Mouse (Mus musculus): ENCODE measurements around the gene Rps15. TPM values are rescaled to one million over a fixed set of nuclear protein-coding genes. Genes with fewer than 3 reads are reported as not detected.

Gene Rps15
- polyA plus RNA-seq, 1 experiment from 2014 or later, result 908 TPM

GRCm38 (mm10) chr10:80253551-80253950 lies 38.7 kb upstream of the Rps15 start:
- no peak overlapping the region for H3K4me3 ChIP-seq
- H3K9ac ChIP-seq, result no peak overlapping the region
- no peak overlapping the region for H3K27ac ChIP-seq
- peaks cover 10% of the 10 kb centered on the region for H3K4me1 ChIP-seq
- WGBS, result 79% methylated on average over 6 of the region's 6 CpGs
- no peaks in the 10 kb centered on the region for H3K9me3 ChIP-seq
- ATAC-seq (ENCODE audit: low FRiP score, low read depth), result no peak
- no peaks in the 10 kb centered on the region for H3K27me3 ChIP-seq
- peaks cover 64% of the 10 kb centered on the region for H3K36me3 ChIP-seq
- no peak overlapping the region for H3K4me2 ChIP-seq (replicated peaks)

- Histone ChIP-seq H3K4me3 (no peak overlapping the region), H3K27me3 (no peaks in the 10 kb centered on the region), H3K9ac (no peak overlapping the region), H3K36me3 (peaks cover 73% of the 10 kb centered on the region), H3K9me3 (no peaks in the 10 kb centered on the region), H3K27ac (no peak overlapping the region), H3K4me2 (replicated peaks) (no peak overlapping the region), H3K4me1 (peaks cover 17% of the 10 kb centered on the region)
- 95% methylated on average over 26 of the region's 26 CpGs for WGBS
- ATAC-seq (ENCODE audit: low FRiP score, low read depth), result no peak
These were observed 37.6 kb upstream of the Rps15 start for GRCm38 (mm10) chr10:80254331-80255297.

GRCm38 (mm10) chr10:80255881-80256535 lies 36.2 kb upstream of the Rps15 start:
- no peak for ATAC-seq (ENCODE audit: low FRiP score, low read depth)
- peaks cover 73% of the 10 kb centered on the region for H3K36me3 ChIP-seq
- 90% methylated on average over 5 of the region's 5 CpGs for WGBS
- no peak overlapping the region; the same call in 1 of the 2 replicates for H3K9ac ChIP-seq
- no peaks in the 10 kb centered on the region for H3K27me3 ChIP-seq
- no peak overlapping the region for H3K27ac ChIP-seq
- H3K4me1 ChIP-seq, result peaks cover 19% of the 10 kb centered on the region
- no peaks in the 10 kb centered on the region for H3K9me3 ChIP-seq
- no peak overlapping the region for H3K4me3 ChIP-seq
- H3K4me2 ChIP-seq (replicated peaks), result no peak overlapping the region

- 74% methylated on average over 2 of the region's 2 CpGs for WGBS
These were observed 34.3 kb upstream of the Rps15 start for GRCm38 (mm10) chr10:80257936-80258335.

GRCm38 (mm10) chr10:80258752-80259462 lies 33.3 kb upstream of the Rps15 start:
- Histone ChIP-seq H3K4me3 (peak overlapping the region; percentile 55; the same call in 1 of the 2 replicates), H3K9ac (peak overlapping the region; percentile 75)
- 90% methylated on average over 14 of the region's 14 CpGs for WGBS

More at GRCm38 (mm10) chr10:80257936-80258335, 34.3 kb upstream of the Rps15 start:
- Histone ChIP-seq H3K27ac (no peak overlapping the region), H3K4me3 (no peak overlapping the region), H3K9ac (no peak overlapping the region), H3K4me1 (peaks cover 31% of the 10 kb centered on the region), H3K9me3 (no peaks in the 10 kb centered on the region), H3K4me2 (replicated peaks) (no peak overlapping the region), H3K27me3 (no peaks in the 10 kb centered on the region), H3K36me3 (peaks cover 64% of the 10 kb centered on the region)
- no peak for ATAC-seq (ENCODE audit: low FRiP score, low read depth)

GRCm38 (mm10) chr10:80259463-80259805 lies 32.8 kb upstream of the Rps15 start:
- H3K9me3 ChIP-seq, result no peaks in the 10 kb centered on the region
- H3K27ac ChIP-seq, result no peak overlapping the region
- H3K9ac ChIP-seq, result peak overlapping the region; percentile 75
- H3K4me1 ChIP-seq, result peaks cover 31% of the 10 kb centered on the region
- H3K27me3 ChIP-seq, result no peaks in the 10 kb centered on the region
- WGBS, result 84% methylated on average over 6 of the region's 6 CpGs
- peak overlapping the region; percentile 93 for H3K4me2 ChIP-seq (replicated peaks)
- peak overlapping the region; percentile 55 for H3K4me3 ChIP-seq
- H3K36me3 ChIP-seq, result peaks cover 49% of the 10 kb centered on the region
- no peak for ATAC-seq (ENCODE audit: low FRiP score, low read depth)

More at GRCm38 (mm10) chr10:80258752-80259462, 33.3 kb upstream of the Rps15 start:
- peaks cover 31% of the 10 kb centered on the region for H3K4me1 ChIP-seq
- no peaks in the 10 kb centered on the region for H3K9me3 ChIP-seq
- peak overlapping the region; percentile 93 for H3K4me2 ChIP-seq (replicated peaks)
- ATAC-seq (ENCODE audit: low FRiP score, low read depth), result no peak
- no peak overlapping the region for H3K27ac ChIP-seq
- H3K27me3 ChIP-seq, result no peaks in the 10 kb centered on the region
- peaks cover 54% of the 10 kb centered on the region for H3K36me3 ChIP-seq

GRCm38 (mm10) chr10:80259861-80260641 lies 32.2 kb upstream of the Rps15 start:
- 7% methylated on average over 19 of the region's 19 CpGs for WGBS
- no peaks in the 10 kb centered on the region for H3K9me3 ChIP-seq
- peak overlapping the region; percentile 55 for H3K4me3 ChIP-seq
- peak overlapping the region; percentile 75 for H3K9ac ChIP-seq
- ATAC-seq (ENCODE audit: low FRiP score, low read depth), result no peak
- peaks cover 31% of the 10 kb centered on the region for H3K4me1 ChIP-seq
- peak overlapping the region; percentile 93 for H3K4me2 ChIP-seq (replicated peaks)
- no peaks in the 10 kb centered on the region for H3K27me3 ChIP-seq
- peaks cover 43% of the 10 kb centered on the region for H3K36me3 ChIP-seq
- peak overlapping the region; percentile 97 for H3K27ac ChIP-seq

- peak within 1 kb of the TSS; percentile 55 for H3K4me3 ChIP-seq
- H3K27me3 ChIP-seq, result no peaks in the 10 kb centered on the region
- H3K4me1 ChIP-seq, result peaks cover 36% of the 10 kb centered on the region
- peaks cover 34% of the 10 kb centered on the region for H3K36me3 ChIP-seq
- H3K9me3 ChIP-seq, result no peaks in the 10 kb centered on the region
- WGBS, result under 1% methylated on average over 47 of the region's 49 CpGs
- ATAC-seq (ENCODE audit: low FRiP score, low read depth), result peak; percentile 92
- H3K27ac ChIP-seq, result peak within 1 kb of the TSS; percentile 97
- H3K4me2 ChIP-seq (replicated peaks), result peak within 1 kb of the TSS; percentile 93
- peak within 1 kb of the TSS; percentile 75 for H3K9ac ChIP-seq
These were observed 31.3 kb upstream of the Rps15 start, which contains the start of the genes Gamt and Dazap1 for GRCm38 (mm10) chr10:80260642-80261584. Gene Gamt, minus strand, starts transcription at chr10:80261012. Gene Dazap1, plus strand, starts transcription at chr10:80261486.

GRCm38 (mm10) chr10:80261585-80261968 lies 30.7 kb upstream of the Rps15 start:
- Histone ChIP-seq H3K9ac (peak overlapping the region; percentile 58), H3K4me1 (peaks cover 42% of the 10 kb centered on the region), H3K4me2 (replicated peaks) (peak overlapping the region; percentile 93), H3K36me3 (peaks cover 27% of the 10 kb centered on the region), H3K27ac (peak overlapping the region; percentile 97), H3K9me3 (no peaks in the 10 kb centered on the region), H3K4me3 (peak overlapping the region; percentile 55), H3K27me3 (no peaks in the 10 kb centered on the region)
- ATAC-seq (ENCODE audit: low FRiP score, low read depth), result peak; percentile 41
- WGBS, result under 1% methylated on average over 14 of the region's 14 CpGs

GRCm38 (mm10) chr10:80262169-80262568 lies 30.1 kb upstream of the Rps15 start:
- H3K27ac ChIP-seq, result peak overlapping the region; percentile 97
- 78% methylated on average over 12 of the region's 12 CpGs for WGBS

More at GRCm38 (mm10) chr10:80262169-80262568, 30.1 kb upstream of the Rps15 start:
- H3K9me3 ChIP-seq, result no peaks in the 10 kb centered on the region
- H3K4me2 ChIP-seq (replicated peaks), result peak overlapping the region; percentile 93
- ATAC-seq (ENCODE audit: low FRiP score, low read depth), result no peak
- H3K27me3 ChIP-seq, result no peaks in the 10 kb centered on the region
- H3K36me3 ChIP-seq, result peaks cover 23% of the 10 kb centered on the region
- peak overlapping the region; percentile 43; the same call in 1 of the 2 replicates for H3K9ac ChIP-seq
- H3K4me3 ChIP-seq, result peak overlapping the region; percentile 55
- peaks cover 48% of the 10 kb centered on the region for H3K4me1 ChIP-seq
